10 mouse cellular contexts compared by ENCODE assay signal in genomic region chr6:134647621-134648020, GRCm38 (mm10). TPM values are rescaled to one million over a fixed set of nuclear protein-coding genes. Genes with fewer than 3 reads are reported as not detected.
DNase-seq lines count a peak whose midpoint lies in the region; ATAC-seq and TF ChIP-seq lines count a peak whose summit lies in the region.
"Had no signal": no experiment of that assay in that cellular context is flagged by ENCODE, and none has a peak within 500 bp of the region (broad histone marks: within the 10 kb centered on the region; RNA-seq: fewer than 3 reads in every experiment).

No protein-coding gene starts in this region.

- ATAC-seq in limb, embryonic 11.5 days (ENCODE audit: insufficient number of reproducible peaks, low FRiP score, low TSS enrichment, low read depth) = no peak
- ATAC-seq in inflammation-experienced regulatory T-cells, adult 6 months = peak; percentile 43
- ATAC-seq in heart, embryonic 12.5 days (ENCODE audit: insufficient number of reproducible peaks, low FRiP score) = no peak

- H3K27me3 ChIP-seq in limb, embryonic 11.5 days (ENCODE audit: control insufficient read depth, insufficient read depth, low read length) = no peaks in the 10 kb centered on the region
- no peaks in the 10 kb centered on the region for H3K27me3 ChIP-seq in limb, embryonic 10.5 days (ENCODE audit: low read depth, poor library complexity, severe bottlenecking)
- no peaks in the 10 kb centered on the region for H3K27me3 ChIP-seq in heart, embryonic 12.5 days (replicated peaks)
- H3K27me3 ChIP-seq: neural tube, embryonic 13.5 days had no signal

- no peak overlapping the region for H3K4me2 ChIP-seq in limb, embryonic 11.5 days (ENCODE audit: low read depth, severe bottlenecking)
- H3K4me2 ChIP-seq in heart, embryonic 12.5 days = no peak overlapping the region
- H3K4me2 ChIP-seq: heart, embryonic 11.5 days; neural tube, embryonic 13.5 days had no signal

- H3K4me1 ChIP-seq in limb, embryonic 11.5 days (ENCODE audit: control insufficient read depth, insufficient read depth, low read length) = peaks cover 2% of the 10 kb centered on the region; the same call in 1 of the 2 replicates
- H3K4me1 ChIP-seq in limb, embryonic 10.5 days = peaks cover 7% of the 10 kb centered on the region; the same call in 1 of the 2 replicates
- peaks cover 6% of the 10 kb centered on the region for H3K4me1 ChIP-seq in cortical plate, adult 2 months (ENCODE audit: control insufficient read depth, insufficient read depth, low read length)
- no peaks in the 10 kb centered on the region for H3K4me1 ChIP-seq in heart, embryonic 12.5 days (replicated peaks)

- H3K36me3 ChIP-seq in limb, embryonic 11.5 days (ENCODE audit: control insufficient read depth, insufficient read depth, low read length) = no peaks in the 10 kb centered on the region
- no peaks in the 10 kb centered on the region; the same call in 1 of the 2 replicates for H3K36me3 ChIP-seq in limb, embryonic 10.5 days
- peaks cover 4% of the 10 kb centered on the region; the same call in 1 of the 2 replicates for H3K36me3 ChIP-seq in heart, embryonic 12.5 days

- WGBS in limb, embryonic 11.5 days = 53% methylated on average over 5 of the region's 5 CpGs
- WGBS in limb, embryonic 10.5 days = 49% methylated on average over 5 of the region's 5 CpGs
- WGBS in heart, embryonic 12.5 days = 57% methylated on average over 5 of the region's 5 CpGs

- no peaks in the 10 kb centered on the region for H3K9me3 ChIP-seq in limb, embryonic 11.5 days (ENCODE audit: control insufficient read depth, low read length)
- H3K9me3 ChIP-seq in limb, embryonic 10.5 days (replicated peaks) = no peaks in the 10 kb centered on the region
- no peaks in the 10 kb centered on the region for H3K9me3 ChIP-seq in heart, embryonic 12.5 days (replicated peaks)
- H3K9me3 ChIP-seq: neural tube, embryonic 13.5 days had no signal

- TF ChIP-seq POLR2A in cortical plate, adult 2 months (IDR thresholded peaks at IDR 0.05; ENCODE audit: extremely low read depth, insufficient read depth, low read length) = no peak

- DNase-seq in limb, embryonic 11.5 days (ENCODE audit: low spot score) = peak; percentile 26
- DNase-seq in limb, embryonic 10.5 days (ENCODE audit: low spot score) = no peak
- peak; percentile 49 for DNase-seq in Muller cell, postnatal 12 days (ENCODE audit: inconsistent ontology term)
- no peak for DNase-seq in testis, postnatal 14 days (ENCODE audit: low spot score)
- DNase-seq: kidney, adult 11 months had no signal

- no peak overlapping the region for H3K9ac ChIP-seq in limb, embryonic 11.5 days (ENCODE audit: low read length)
- H3K9ac ChIP-seq in heart, embryonic 12.5 days = no peak overlapping the region
- H3K9ac ChIP-seq: neural tube, embryonic 13.5 days had no signal

- no peak for TF ChIP-seq CTCF in cortical plate, adult 2 months (IDR thresholded peaks at IDR 0.05; ENCODE audit: extremely low read depth, insufficient read depth, low read length)

- H3K27ac ChIP-seq in limb, embryonic 11.5 days (replicated peaks; ENCODE audit: low read depth, low read length) = no peak overlapping the region
- H3K27ac ChIP-seq in limb, embryonic 10.5 days = no peak overlapping the region
- H3K27ac ChIP-seq in cortical plate, adult 2 months (ENCODE audit: insufficient read depth, low read length) = 0 out of 2 replicates have a peak overlapping the region, but pooled peaks have one; percentile 17
- no peak overlapping the region for H3K27ac ChIP-seq in heart, embryonic 12.5 days (ENCODE audit: poor library complexity, severe bottlenecking)
- H3K27ac ChIP-seq: neural tube, embryonic 13.5 days had no signal

- H3K4me3 ChIP-seq in limb, embryonic 11.5 days (ENCODE audit: low read depth, low read length) = no peak overlapping the region
- H3K4me3 ChIP-seq in limb, embryonic 10.5 days = no peak overlapping the region
- H3K4me3 ChIP-seq in cortical plate, adult 2 months (ENCODE audit: insufficient read depth, low read length) = no peak overlapping the region
- H3K4me3 ChIP-seq in heart, embryonic 12.5 days = no peak overlapping the region
- H3K4me3 ChIP-seq: neural tube, embryonic 13.5 days had no signal

RNA-seq across cellular contexts. Expression of gene Borcs5, which starts 8.3 kb away (rescaled TPM):
- polyA plus RNA-seq in limb, embryonic 11.5 days (2014; fragmentation: Nextera tagmentation; extraction: Ambion mirVana) = 18.1 and 18.7 TPM in 2 replicates
- 14.8 and 18.0 TPM in 2 replicates for polyA plus RNA-seq in limb, embryonic 10.5 days (2016; fragmentation: Nextera tagmentation; extraction: Ambion mirVana)
- polyA plus RNA-seq in cortical plate, adult 2 months (2012; rRNA removed) = 46.7 and 48.0 TPM in 2 replicates
- 10 to 100 TPM; 11.7 to 19.3 (median 12.6) TPM for polyA plus RNA-seq in inflammation-experienced regulatory T-cells, adult 6 months (2017; shearing (Covaris generic))
- 14.7 and 14.8 TPM in 2 replicates for polyA plus RNA-seq in heart, embryonic 12.5 days (2016; fragmentation: Nextera tagmentation; extraction: Ambion mirVana)

RNA-seq across cellular contexts. Expression of gene Mansc1, which starts 15.3 kb away (rescaled TPM):
- 0.33 and 0.58 TPM in 2 replicates for polyA plus RNA-seq in limb, embryonic 11.5 days (2014; fragmentation: Nextera tagmentation; extraction: Ambion mirVana)
- polyA plus RNA-seq in limb, embryonic 10.5 days (2016; fragmentation: Nextera tagmentation; extraction: Ambion mirVana) = 0.33 and 0.51 TPM in 2 replicates
- 12.2 and 12.9 TPM in 2 replicates for polyA plus RNA-seq in cortical plate, adult 2 months (2012; rRNA removed)
- 10 to 100 TPM in 2 of 3 experiments, 1 to 10 TPM in 1; 5.9 to 12.1 (median 10.6) TPM for polyA plus RNA-seq in inflammation-experienced regulatory T-cells, adult 6 months (2017; shearing (Covaris generic))
- 6.9 and 7.1 TPM in 2 replicates for polyA plus RNA-seq in heart, embryonic 12.5 days (2016; fragmentation: Nextera tagmentation; extraction: Ambion mirVana)

Comparison
In these comparisons a context has a peak if more than half of its experiments do, and no peak if none do; other contexts are left out.
1. DNase-seq: peak in limb, embryonic 11.5 days (single experiment) and Muller cell, postnatal 12 days (single experiment); none in limb, embryonic 10.5 days (single experiment) and testis, postnatal 14 days (single experiment).